Mouse (Mus musculus): ENCODE results near the gene 9530002B09Rik. TPM values are rescaled to one million over a fixed set of nuclear protein-coding genes. Genes with fewer than 3 reads are reported as not detected.

9530002B09Rik gene
- not detected in 2 replicates for polyA plus RNA-seq (2015; fragmentation: Nextera tagmentation; extraction: Ambion mirVana)

- Histone ChIP-seq H3K4me1 (no peaks in the 10 kb centered on the region), H3K27ac (replicated peaks) (no peak within 1 kb of the TSS)
- no peak for ATAC-seq (ENCODE audit: insufficient number of reproducible peaks, low FRiP score, low TSS enrichment, low read depth)
These were observed at the start of gene 9530002B09Rik for GRCm38 (mm10) chr4:122688975-122689374. Gene 9530002B09Rik, plus strand, starts transcription at chr4:122689275.

More at GRCm38 (mm10) chr4:122688975-122689374, at the start of gene 9530002B09Rik:
- Histone ChIP-seq H3K4me3 (replicated peaks) (no peak within 1 kb of the TSS), H3K27me3 (no peaks in the 10 kb centered on the region), H3K9me3 (replicated peaks) (no peaks in the 10 kb centered on the region), H3K4me2 (replicated peaks) (no peak within 1 kb of the TSS), H3K9ac (no peak within 1 kb of the TSS), H3K36me3 (no peaks in the 10 kb centered on the region)

Other genes with a start within 250 kb of the 9530002B09Rik start
- gene Ppt1, start 147.0 kb downstream of the 9530002B09Rik start, polyA plus RNA-seq (2015; fragmentation: Nextera tagmentation; extraction: Ambion mirVana): 73.0 and 80.9 TPM in 2 replicates
- 71.0 and 74.5 TPM in 2 replicates for gene Cap1, start 196.8 kb downstream of the 9530002B09Rik start, polyA plus RNA-seq (2015; fragmentation: Nextera tagmentation; extraction: Ambion mirVana)